Mouse (Mus musculus) liver, embryonic 14.5 days (tissue): ENCODE data around the gene Cacna1a. TPM values are rescaled to one million over a fixed set of nuclear protein-coding genes. Genes with fewer than 3 reads are reported as not detected.
A peak's percentile ranks its signal among the peaks of the same experiment; 100 is the strongest.

Experiments used
- ATAC-seq: fragments of 200-750 bp; cut with Nextera tagmentation; 2 replicates; pipeline ENCODE4 v1.8.0; 2017; ENCODE audit warnings: moderate number of reproducible peaks, mild to moderate bottlenecking, moderate library complexity; ENCODE audit not compliant: insufficient read depth
- DNase-seq, 3 experiments: peaks; one replicate each; pipeline ENCODE4 v3.0.0-alpha.2; 2012 to 2013; ENCODE audit warnings: low read depth in 3 of 3, low spot score in 3 of 3
- H3K27ac ChIP-seq: fragments of 300-500 bp; sonication (generic); 2 replicates; pipeline ENCODE4 v1.5.1; 2014; ENCODE audit warnings: moderate library complexity, mild to moderate bottlenecking, control low read depth, inconsistent platforms
- H3K27me3 ChIP-seq: fragments of 300-500 bp; sonication (generic); 2 replicates; pipeline ENCODE4 v1.6.1; 2014; ENCODE audit warnings: mild to moderate bottlenecking, low read length, moderate library complexity; ENCODE audit not compliant: control insufficient read depth, insufficient read depth
- H3K36me3 ChIP-seq: fragments of 300-500 bp; sonication (generic); replicated peaks from 2 replicates; pipeline ENCODE4 v1.6.1; 2014; ENCODE audit warnings: low read depth; ENCODE audit not compliant: control insufficient read depth, insufficient read depth
- H3K4me1 ChIP-seq, 2 experiments: fragments of 200-500 bp in 1 of 2; fragments of 300-500 bp in 1 of 2; sonication (generic) in 1 of 2; replicated peaks; 2 replicates each; pipeline ENCODE4 v1.6.1; 2012 to 2014; ENCODE audit warnings: antibody characterized with exemption in 1 of 2, inconsistent platforms in 1 of 2, low read length in 1 of 2; ENCODE audit not compliant: control insufficient read depth in 2 of 2, insufficient read depth in 2 of 2
- H3K4me2 ChIP-seq: fragments of 300-500 bp; sonication (generic); 2 replicates; pipeline ENCODE4 v1.6.1; 2014; ENCODE audit warnings: low read depth, mild to moderate bottlenecking, control low read depth, moderate library complexity
- H3K4me3 ChIP-seq, 2 experiments: fragments of 200-500 bp in 1 of 2; fragments of 300-500 bp in 1 of 2; sonication (generic) in 1 of 2; 2 replicates each; pipeline ENCODE4 v1.5.1; 2012 to 2014; ENCODE audit warnings: low read depth in 2 of 2, low read length in 2 of 2, mild to moderate bottlenecking in 2 of 2, control low read depth in 1 of 2, inconsistent platforms in 1 of 2, moderate library complexity in 1 of 2; ENCODE audit not compliant: insufficient read depth in 1 of 2
- H3K9ac ChIP-seq: fragments of 300-500 bp; sonication (generic); replicated peaks from 2 replicates; pipeline ENCODE4 v1.6.1; 2014; ENCODE audit warnings: mild to moderate bottlenecking, control low read depth, moderate library complexity
- H3K9me3 ChIP-seq: fragments of 300-500 bp; sonication (generic); 2 replicates; pipeline ENCODE4 v1.6.1; 2016; ENCODE audit warnings: low read length, mixed read lengths; ENCODE audit not compliant: control insufficient read depth
- CTCF ChIP-seq: IDR thresholded peaks from 2 replicates; pipeline ENCODE4 v1.5.1; 2016; ENCODE audit warnings: antibody characterized with exemption, low read depth, control low read depth
- EP300 ChIP-seq: IDR thresholded peaks from 2 replicates; pipeline ENCODE4 v1.6.1; 2016; ENCODE audit warnings: antibody characterized with exemption, low read depth
- WGBS: fragments of 180-500 bp; shearing (Covaris S2); extraction: QIAGEN DNeasy Blood & Tissue Kit; methylation state at CpG from one replicate; pipeline ENCODE4 v1.1.7; 2014; ENCODE audit not compliant: insufficient replicate concordance; 5-methylcytosine and 5-hydroxymethylcytosine counted together
- polyA plus RNA-seq, 2 experiments: library from polyadenylated mRNA; depleted of rRNA in 1 of 2; stranded (reverse) in 1 of 2; unstranded in 1 of 2; fragments of >200 nt; fragmentation: Nextera tagmentation in 1 of 2; extraction: Ambion mirVana in 1 of 2; gene quantifications; 2 replicates each; pipeline versions ENCODE4 v1.2.1 to v1.2.3; 2012 to 2014

Gene Cacna1a
- polyA plus RNA-seq, 2 experiments = 0.61 to 1.5 TPM

DNA sequence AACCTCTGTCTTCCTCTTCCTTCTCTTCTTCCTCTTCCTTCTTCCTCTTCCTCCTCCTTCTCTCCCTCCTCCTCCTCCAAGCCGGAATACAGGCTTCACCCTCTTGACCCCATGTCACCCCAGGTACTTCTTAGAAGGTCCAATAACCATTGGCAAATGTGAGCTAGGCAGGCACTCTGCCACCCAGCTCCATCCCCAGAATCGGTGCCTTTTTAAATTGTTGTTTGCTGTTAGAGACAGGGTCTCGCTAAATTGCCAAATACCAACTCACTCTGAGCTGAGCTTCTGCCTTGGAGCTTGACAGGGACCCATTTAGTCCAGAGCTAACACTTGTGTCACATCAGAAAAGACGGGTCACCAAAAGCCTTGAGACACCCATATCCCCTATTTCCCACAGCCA lies 164.2 kb downstream of the Cacna1a start:
- WGBS = 39% methylated on average over 4 of the region's 4 CpGs
- TF ChIP-seq EP300 (no peak), CTCF (no peak)

DNA sequence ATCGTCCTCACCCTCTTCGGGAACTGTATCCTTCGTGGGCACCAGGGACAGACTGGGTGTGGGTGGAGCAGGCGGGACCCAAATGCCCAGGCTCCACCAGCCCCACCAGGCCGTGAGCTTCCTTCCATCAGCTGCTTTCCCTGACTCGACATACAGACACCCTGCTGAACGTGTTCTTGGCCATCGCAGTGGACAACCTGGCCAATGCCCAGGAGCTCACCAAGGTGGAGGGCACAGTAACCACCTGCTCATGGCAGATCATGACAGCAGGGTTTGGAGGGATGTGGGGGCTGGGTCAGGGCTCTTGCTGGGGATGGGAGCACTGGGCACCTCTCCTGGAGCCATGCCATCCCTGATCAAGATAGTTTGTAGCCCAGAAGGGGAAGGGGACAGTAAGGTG lies 164.9 kb downstream of the Cacna1a start:
- DNase-seq = no peak
- Histone ChIP-seq H3K27me3 (peaks cover 17% of the 10 kb centered on the region), H3K9me3 (no peaks in the 10 kb centered on the region), H3K4me1 (no peaks in the 10 kb centered on the region), H3K9ac (no peak overlapping the region), H3K4me3 (no peak overlapping the region), H3K36me3 (no peaks in the 10 kb centered on the region), H3K27ac (no peak overlapping the region), H3K4me2 (no peak overlapping the region)
- ATAC-seq = no peak
- TF ChIP-seq CTCF = no peak
- TF ChIP-seq EP300 = no peak
- 58% methylated on average over 8 of the region's 8 CpGs for WGBS

More for the DNA sequence above, 164.2 kb downstream of the Cacna1a start:
- Histone ChIP-seq H3K27ac (no peak overlapping the region), H3K9ac (no peak overlapping the region), H3K4me1 (no peaks in the 10 kb centered on the region), H3K4me3 (no peak overlapping the region), H3K27me3 (peaks cover 11% of the 10 kb centered on the region), H3K4me2 (no peak overlapping the region), H3K36me3 (no peaks in the 10 kb centered on the region), H3K9me3 (no peaks in the 10 kb centered on the region)
- DNase-seq (no peak), ATAC-seq (no peak)

DNA sequence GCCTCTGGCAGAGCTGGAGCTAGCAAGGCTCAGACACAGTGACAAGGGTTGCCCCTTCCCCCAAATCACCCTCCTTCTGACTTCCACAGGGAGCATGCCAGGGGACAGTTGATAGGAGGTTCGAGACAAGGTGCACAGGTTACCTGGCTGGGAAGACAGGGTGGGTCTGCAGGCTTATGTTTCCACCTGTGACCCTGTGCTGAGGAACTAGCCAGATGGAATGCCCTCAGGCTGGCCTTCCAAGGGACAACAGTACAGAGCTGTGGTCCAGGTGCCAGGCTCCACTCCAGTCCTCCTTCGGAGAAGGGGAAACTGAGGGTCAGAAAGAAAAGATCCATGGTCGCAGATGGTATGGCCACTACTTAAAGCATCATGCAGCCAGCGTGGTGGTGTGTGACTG lies 165.4 kb downstream of the Cacna1a start:
- H3K27me3 ChIP-seq = peaks cover 22% of the 10 kb centered on the region
- ATAC-seq = no peak
- H3K27ac ChIP-seq = no peak overlapping the region
- no peak overlapping the region for H3K4me3 ChIP-seq
- WGBS = 50% methylated on average over 4 of the region's 4 CpGs
- H3K9me3 ChIP-seq = no peaks in the 10 kb centered on the region
- no peak overlapping the region for H3K9ac ChIP-seq
- H3K36me3 ChIP-seq = no peaks in the 10 kb centered on the region
- no peaks in the 10 kb centered on the region for H3K4me1 ChIP-seq
- no peak for DNase-seq
- H3K4me2 ChIP-seq = no peak overlapping the region
- TF ChIP-seq EP300 (no peak), CTCF (no peak)

DNA sequence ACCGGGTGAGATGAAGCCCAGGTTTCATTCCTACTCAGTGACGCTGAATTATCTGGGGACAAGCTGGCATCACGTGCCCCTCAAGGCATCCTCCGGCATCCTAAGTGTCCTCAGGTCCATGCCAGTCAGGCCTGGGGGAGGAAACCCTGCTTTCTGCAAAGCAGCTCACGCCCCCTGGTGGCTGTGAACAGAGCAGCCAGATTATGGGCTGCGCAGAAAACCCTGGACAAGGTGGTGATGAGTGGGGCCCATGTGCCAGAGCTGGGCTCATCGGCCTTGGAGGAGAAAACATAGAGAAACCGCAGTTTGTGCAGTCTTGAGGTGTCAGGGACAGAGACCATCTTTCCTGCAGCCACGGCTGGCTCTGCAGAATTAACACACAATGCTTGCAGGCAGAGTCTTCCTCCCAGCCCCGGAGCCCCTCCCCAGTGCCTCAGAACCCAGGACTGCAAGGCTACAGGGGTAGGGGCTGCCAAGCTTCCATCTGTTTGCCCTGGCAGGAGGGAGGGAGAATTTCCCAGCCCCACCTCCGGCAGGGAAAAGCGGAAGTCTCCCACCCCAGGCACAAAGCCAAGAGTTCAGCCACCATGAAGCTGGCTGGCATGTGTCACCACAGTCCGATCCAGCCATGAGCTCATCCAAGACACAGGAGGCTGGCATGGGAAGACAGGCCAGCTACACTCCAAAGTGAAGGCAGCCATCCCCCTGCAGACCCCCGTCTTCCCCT lies 166.2 kb downstream of the Cacna1a start:
- no peak for ATAC-seq
- Histone ChIP-seq H3K27ac (no peak overlapping the region), H3K27me3 (peaks cover 30% of the 10 kb centered on the region), H3K9ac (no peak overlapping the region), H3K4me1 (no peaks in the 10 kb centered on the region), H3K4me2 (no peak overlapping the region), H3K9me3 (no peaks in the 10 kb centered on the region), H3K4me3 (no peak overlapping the region), H3K36me3 (no peaks in the 10 kb centered on the region)
- 34% methylated on average over 14 of the region's 14 CpGs for WGBS
- peak; percentile 20 to 41 (median 33) for DNase-seq
- TF ChIP-seq EP300 (no peak), CTCF (peak; percentile 90)

DNA sequence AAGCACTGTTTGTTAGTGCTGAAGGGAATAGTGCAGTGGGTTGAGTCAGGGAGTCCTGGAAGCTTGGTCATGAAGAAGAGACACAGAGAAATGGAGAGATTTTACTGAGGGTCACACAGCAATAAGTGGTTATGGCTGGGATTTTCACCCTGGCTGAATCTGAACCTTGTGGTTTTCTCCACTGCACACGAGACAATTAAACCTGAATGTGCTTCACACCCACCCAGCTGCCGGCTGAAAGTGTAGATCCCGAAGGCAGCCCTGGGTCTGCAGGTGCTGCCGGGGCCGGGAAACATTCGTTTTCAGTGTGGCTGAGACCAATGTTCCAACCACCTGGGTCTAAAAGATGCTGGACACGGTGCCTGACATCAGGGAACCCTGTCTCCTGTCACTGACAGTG lies 167.0 kb downstream of the Cacna1a start:
- 48% methylated on average over 7 of the region's 7 CpGs for WGBS
- DNase-seq = no peak
- H3K27me3 ChIP-seq = peaks cover 38% of the 10 kb centered on the region
- H3K4me3 ChIP-seq = no peak overlapping the region
- no peak for ATAC-seq
- no peaks in the 10 kb centered on the region for H3K4me1 ChIP-seq
- TF ChIP-seq EP300 (no peak), CTCF (no peak)
- H3K9me3 ChIP-seq = no peaks in the 10 kb centered on the region
- H3K9ac ChIP-seq = no peak overlapping the region
- H3K4me2 ChIP-seq = no peak overlapping the region
- H3K36me3 ChIP-seq = no peaks in the 10 kb centered on the region
- H3K27ac ChIP-seq = no peak overlapping the region
